Mouse (Mus musculus): ENCODE measurements at regions not wholly inside any gene's neighbourhood (a gene's known extent, or its start where the extent isn't known, plus 50 kb on each side); places are given as distances from the start of the nearest gene placed in this dataset.
"Not testable (repeated sequence)": the region's sequence is repeated elsewhere in the genome, so short reads cannot be mapped to it uniquely, and the experiment has no call there.

- Histone ChIP-seq H3K36me3 (ENCODE audit: control insufficient read depth in 1 of 2, insufficient read depth in 2 of 2, low read length in 2 of 2) (no peaks in the 10 kb centered on the region), H3K9me3 (replicated peaks; ENCODE audit: insufficient read depth, low read length) (no peaks in the 10 kb centered on the region), H3K9ac (ENCODE audit: control insufficient read depth, low read depth, low read length, poor library complexity, severe bottlenecking) (no peak overlapping the region), H3K4me3 (ENCODE audit: control insufficient read depth in 1 of 2, insufficient read depth in 1 of 2, low read depth in 2 of 2, low read length in 2 of 2) (no peak overlapping the region), H3K4me1 (ENCODE audit: control insufficient read depth in 1 of 2, insufficient read depth in 2 of 2, low read length in 2 of 2) (no peaks in the 10 kb centered on the region), H3K27me3 (ENCODE audit: control insufficient read depth in 1 of 2, insufficient read depth in 2 of 2, low read length in 2 of 2) (no peaks in the 10 kb centered on the region), H3K79me2 (ENCODE audit: control insufficient read depth, insufficient read depth, low read length, poor library complexity) (no peaks in the 10 kb centered on the region), H3K27ac (ENCODE audit: control insufficient read depth, low read depth, low read length) (no peak overlapping the region)
- TF ChIP-seq CTCF (IDR thresholded peaks at IDR 0.05 in 2 of 3, conservative IDR thresholded peaks at IDR 0.05 in 1 of 3; ENCODE audit: control insufficient read depth in 1 of 3, insufficient read depth in 1 of 3, low read depth in 2 of 3, low read length in 3 of 3, poor library complexity in 1 of 3, severe bottlenecking in 1 of 3) (peak; percentile 31 to 48 (median 39)), TCF12 (IDR thresholded peaks at IDR 0.05; ENCODE audit: low read depth, low read length) (no peak), ELF1 (IDR thresholded peaks at IDR 0.05; ENCODE audit: low read depth, low read length) (no peak), SMC3 (IDR thresholded peaks at IDR 0.05; ENCODE audit: low read depth, low read length) (peak; percentile 14), SIN3A (IDR thresholded peaks at IDR 0.05; ENCODE audit: low read length) (no peak), MAZ (IDR thresholded peaks at IDR 0.05; ENCODE audit: low read depth, low read length) (no peak), CHD2 (IDR thresholded peaks at IDR 0.05; ENCODE audit: low read length) (no peak), RAD21 (IDR thresholded peaks at IDR 0.05; ENCODE audit: low read depth, low read length) (peak; percentile 4; the same call in 1 of the 2 replicates), KAT2A (conservative IDR thresholded peaks at IDR 0.05; ENCODE audit: low read depth, low read length) (no peak), HCFC1 (IDR thresholded peaks at IDR 0.05; ENCODE audit: low read depth, low read length) (no peak), TAL1 (IDR thresholded peaks at IDR 0.05; ENCODE audit: low read length) (no peak)
- DNase-seq (ENCODE audit: low read depth, low spot score), result peak; percentile 12
These were observed 93.8 kb downstream of the Defb7 start for GRCm38 (mm10) chr8:19588715-19589114.

GRCm38 (mm10) chr8:19601542-19601941 lies 106.6 kb downstream of the Defb7 start:
- H3K9ac ChIP-seq (ENCODE audit: control insufficient read depth, low read depth, low read length, poor library complexity, severe bottlenecking); H3K27me3 ChIP-seq (ENCODE audit: control insufficient read depth in 1 of 2, insufficient read depth in 2 of 2, low read length in 2 of 2); H3K27ac ChIP-seq (ENCODE audit: control insufficient read depth, low read depth, low read length); H3K4me3 ChIP-seq (ENCODE audit: control insufficient read depth in 1 of 2, insufficient read depth in 1 of 2, low read depth in 2 of 2, low read length in 2 of 2); H3K36me3 ChIP-seq (ENCODE audit: control insufficient read depth in 1 of 2, insufficient read depth in 2 of 2, low read length in 2 of 2); H3K79me2 ChIP-seq (ENCODE audit: control insufficient read depth, insufficient read depth, low read length, poor library complexity); H3K9me3 ChIP-seq (replicated peaks; ENCODE audit: insufficient read depth, low read length); DNase-seq (ENCODE audit: low read depth, low spot score); H3K4me1 ChIP-seq (ENCODE audit: control insufficient read depth in 1 of 2, insufficient read depth in 2 of 2, low read length in 2 of 2): not testable (repeated sequence)

GRCm38 (mm10) chr8:19606586-19606985 lies 111.7 kb downstream of the Defb7 start:
- Histone ChIP-seq H3K27ac (ENCODE audit: control insufficient read depth, low read depth, low read length) (no peak overlapping the region), H3K9me3 (replicated peaks; ENCODE audit: insufficient read depth, low read length) (no peaks in the 10 kb centered on the region), H3K36me3 (ENCODE audit: control insufficient read depth in 1 of 2, insufficient read depth in 2 of 2, low read length in 2 of 2) (no peaks in the 10 kb centered on the region), H3K79me2 (ENCODE audit: control insufficient read depth, insufficient read depth, low read length, poor library complexity) (no peaks in the 10 kb centered on the region), H3K27me3 (ENCODE audit: control insufficient read depth in 1 of 2, insufficient read depth in 2 of 2, low read length in 2 of 2) (no peaks in the 10 kb centered on the region), H3K4me3 (ENCODE audit: control insufficient read depth in 1 of 2, insufficient read depth in 1 of 2, low read depth in 2 of 2, low read length in 2 of 2) (no peak overlapping the region), H3K9ac (ENCODE audit: control insufficient read depth, low read depth, low read length, poor library complexity, severe bottlenecking) (no peak overlapping the region), H3K4me1 (ENCODE audit: control insufficient read depth in 1 of 2, insufficient read depth in 2 of 2, low read length in 2 of 2) (no peaks in the 10 kb centered on the region)
- TF ChIP-seq NRF1 (IDR thresholded peaks at IDR 0.05; ENCODE audit: insufficient read depth, low read depth, low read length, poor library complexity, severe bottlenecking) (no peak), KAT2A (conservative IDR thresholded peaks at IDR 0.05; ENCODE audit: low read depth, low read length) (no peak), ZKSCAN1 (IDR thresholded peaks at IDR 0.05; ENCODE audit: low read depth, low read length) (no peak), SMC3 (IDR thresholded peaks at IDR 0.05; ENCODE audit: low read depth, low read length) (no peak), ELF1 (IDR thresholded peaks at IDR 0.05; ENCODE audit: low read depth, low read length) (no peak), USF2 (IDR thresholded peaks at IDR 0.05; ENCODE audit: borderline replicate concordance in 1 of 2, insufficient read depth in 1 of 2, low read depth in 1 of 2, low read length in 2 of 2) (no peak), EP300 (IDR thresholded peaks at IDR 0.05; ENCODE audit: low read depth in 1 of 2, low read length in 2 of 2) (no peak), ZNF384 (IDR thresholded peaks at IDR 0.05; ENCODE audit: low read depth, low read length) (no peak), UBTF (IDR thresholded peaks at IDR 0.05; ENCODE audit: borderline replicate concordance, insufficient read depth, low read depth, low read length) (no peak), ZMIZ1 (IDR thresholded peaks at IDR 0.05; ENCODE audit: low read depth, low read length) (no peak), TBP (IDR thresholded peaks at IDR 0.05; ENCODE audit: low read depth, low read length) (no peak), MYB (IDR thresholded peaks at IDR 0.05; ENCODE audit: low read depth, low read length) (no peak), SIN3A (IDR thresholded peaks at IDR 0.05; ENCODE audit: low read length) (no peak)
- no peak for DNase-seq (ENCODE audit: low read depth, low spot score)
